Mouse (Mus musculus) spleen, embryonic (tissue): ENCODE data around the gene Serinc4.

Source experiments
- CTCF ChIA-PET: fragments of 350-600 bp; sonication (Branson Sonifier 250); formaldehyde crosslinking; loops from one replicate; lab custom pipeline; 2022; lab: Charles Lee

Serinc4 gene

DNA sequence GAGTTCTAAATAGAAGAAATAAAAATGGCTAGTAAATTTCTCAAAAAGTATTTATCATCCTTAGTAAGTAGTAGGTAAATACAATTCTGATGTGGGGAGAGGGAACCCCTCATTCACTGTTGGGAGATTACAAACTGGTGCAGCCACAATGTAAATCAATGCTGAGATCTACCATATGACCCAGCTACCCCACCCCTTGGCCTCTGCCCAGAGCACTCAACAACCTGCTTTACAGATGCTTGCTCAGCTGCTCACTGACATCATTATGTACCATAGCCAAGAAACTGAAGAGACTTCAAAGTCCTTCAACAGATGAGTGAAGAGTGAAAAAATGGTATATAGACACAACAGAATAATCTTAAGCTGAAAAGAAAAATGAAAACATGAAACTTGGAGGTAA lies 53.3 kb downstream of the Serinc4 start:
- CTCF ChIA-PET: interaction anchor here (0.7 kb wide), 1 partner anchor 91 kb away, joined by 3 read pairs; no protein-coding TSS in a partner anchor

GRCm38 (mm10) chr2:121396624-121397023 lies 60.0 kb downstream of the Serinc4 start:
- CTCF ChIA-PET: interaction anchor here (0.6 kb wide), 1 partner anchor 200 kb away, joined by 3 read pairs; no protein-coding TSS in a partner anchor
